Comparison of ENCODE assay signal across 12 mouse cellular contexts in the genomic region with DNA sequence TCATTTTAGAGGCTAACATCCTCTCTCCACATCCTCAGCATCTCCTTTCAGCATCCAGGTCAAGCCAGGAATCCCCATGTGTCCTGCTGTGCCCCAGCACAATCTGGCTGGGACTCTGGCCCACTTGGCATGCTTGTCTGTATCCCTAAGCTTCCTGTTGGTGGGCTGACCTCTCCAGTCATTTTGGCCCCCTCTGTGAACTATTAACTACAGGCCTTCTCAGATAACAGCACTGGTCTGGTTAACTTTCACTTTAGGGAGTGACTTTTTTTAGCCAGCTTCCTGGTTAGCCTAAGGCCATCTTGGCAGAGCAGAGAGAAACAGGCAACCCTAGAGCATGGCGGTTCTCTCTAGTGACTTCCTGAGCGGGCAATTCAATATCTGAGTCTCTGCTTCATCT.
DNase-seq lines count a peak whose midpoint lies in the region; TF ChIP-seq lines count a peak whose summit lies in the region.
"Had no signal": no experiment of that assay in that cellular context is flagged by ENCODE, and none has a peak within 500 bp of the region (broad histone marks: within the 10 kb centered on the region; RNA-seq: fewer than 3 reads in every experiment).

No protein-coding gene starts in this region.

- peaks cover 5 to 6% of the 10 kb centered on the region in 2 experiments; a peak in 3 of 4 replicates for H3K4me1 ChIP-seq in CH12.LX (ENCODE audit: control insufficient read depth in 1 of 2, insufficient read depth in 2 of 2)

- no peak for TF ChIP-seq EP300 in CH12.LX (IDR thresholded peaks at IDR 0.05; ENCODE audit: low read length)

- TF ChIP-seq POLR2A in CH12.LX (IDR thresholded peaks at IDR 0.05; ENCODE audit: low read depth, low read length): no peak

- H3K27ac ChIP-seq in CH12.LX (ENCODE audit: insufficient read depth, low read depth): no peak overlapping the region
- H3K27ac ChIP-seq: forebrain, embryonic 15.5 days; heart, embryonic 15.5 days; layer of hippocampus, adult 2 months; limb, embryonic 10.5 days had no signal

- in situ Hi-C loops in CH12.LX (cut with MboI; ENCODE audit: low pct_ligation_motif_present, low pct_unique_long_range_greater_than_20kb, low sequenced_read_pairs): no loop called here

- H3K9ac ChIP-seq in CH12.LX (ENCODE audit: insufficient read depth, low read depth): no peak overlapping the region
- H3K9ac ChIP-seq: forebrain, embryonic 15.5 days; heart, embryonic 15.5 days had no signal

- H3K27me3 ChIP-seq in CH12.LX (replicated peaks): no peaks in the 10 kb centered on the region
- H3K27me3 ChIP-seq: forebrain, embryonic 15.5 days; heart, embryonic 15.5 days had no signal

- no peak for TF ChIP-seq RAD21 in CH12.LX (IDR thresholded peaks at IDR 0.05; ENCODE audit: low read depth, low read length)

- dilution Hi-C loops in CH12.LX (cut with MboI; ENCODE audit: extremely low pct_ligation_motif_present, extremely low pct_unique_long_range_greater_than_20kb, low sequenced_read_pairs): no loop called here

- peak; percentile 45 for DNase-seq in cerebellum, adult 9-10 months
- no peak for DNase-seq in cerebellum, postnatal 36 days
- DNase-seq in CH12.LX (ENCODE audit: extremely low read depth): no peak
- peak; percentile 35 for DNase-seq in gastrocnemius, postnatal 25 days
- DNase-seq in kidney, postnatal 25 days: peak; percentile 29 to 68
- no peak for DNase-seq in embryo, embryonic 11 days
- DNase-seq in testis, postnatal 10 days (ENCODE audit: low spot score): no peak
- no peak for DNase-seq in layer of hippocampus, postnatal 25 days (ENCODE audit: extremely low spot score in 1 of 2, low spot score in 1 of 2)

- H3K36me3 ChIP-seq in CH12.LX (replicated peaks in 1 of 2; ENCODE audit: control insufficient read depth in 1 of 2, insufficient read depth in 1 of 2, low read length in 1 of 2): peaks cover 0 to 6% of the 10 kb centered on the region in 2 experiments
- H3K36me3 ChIP-seq: heart, embryonic 15.5 days had no signal

- no peak for TF ChIP-seq CTCF in CH12.LX (conservative IDR thresholded peaks at IDR 0.05 in 1 of 2, IDR thresholded peaks at IDR 0.05 in 1 of 2; ENCODE audit: low read depth in 2 of 2, low read length in 2 of 2)

- H3K4me2 ChIP-seq in CH12.LX (ENCODE audit: insufficient read depth, low read depth, poor library complexity, severe bottlenecking): no peak overlapping the region
- H3K4me2 ChIP-seq: forebrain, embryonic 15.5 days; heart, embryonic 15.5 days had no signal

- no peaks in the 10 kb centered on the region for H3K79me2 ChIP-seq in CH12.LX (replicated peaks; ENCODE audit: control insufficient read depth, extremely low read depth, insufficient read depth, poor library complexity, severe bottlenecking)

- H3K9me3 ChIP-seq in CH12.LX (replicated peaks; ENCODE audit: low read length): no peaks in the 10 kb centered on the region
- H3K9me3 ChIP-seq: forebrain, embryonic 15.5 days; heart, embryonic 15.5 days; limb, embryonic 10.5 days had no signal

- H3K4me3 ChIP-seq in CH12.LX (replicated peaks in 1 of 3; ENCODE audit: low read depth in 2 of 3, low read length in 2 of 3, poor library complexity in 1 of 3): no peak overlapping the region
- H3K4me3 ChIP-seq: forebrain, embryonic 15.5 days; heart, embryonic 15.5 days; layer of hippocampus, adult 2 months; limb, embryonic 10.5 days had no signal

TF ChIP-seq in CH12.LX, 34 proteins besides CTCF, POLR2A, EP300 and RAD21:
- TF ChIP-seq TBP (conservative IDR thresholded peaks at IDR 0.05; ENCODE audit: low read depth, low read length): no peak
- 0 out of 2 replicates have a peak, but pooled peaks have one; percentile 12 for TF ChIP-seq ELF1 (IDR thresholded peaks at IDR 0.05; ENCODE audit: low read depth, low read length)
- no peak for TF ChIP-seq KAT2A (IDR thresholded peaks at IDR 0.05; ENCODE audit: insufficient replicate concordance, low read length)
- TF ChIP-seq IRF4 (IDR thresholded peaks at IDR 0.05; ENCODE audit: low read depth, low read length): no peak
- no peak for TF ChIP-seq MYC (IDR thresholded peaks at IDR 0.05; ENCODE audit: low read depth, low read length)
- no peak for TF ChIP-seq E2F4 (IDR thresholded peaks at IDR 0.05; ENCODE audit: insufficient replicate concordance, low read depth, low read length)
- TF ChIP-seq CHD2 (IDR thresholded peaks at IDR 0.05; ENCODE audit: low read length): no peak
- no peak for TF ChIP-seq HCFC1 (IDR thresholded peaks at IDR 0.05; ENCODE audit: low read depth, low read length)
TF ChIP-seq in CH12.LX: peak in this region for 1.

Comparison
In these comparisons a context has a peak if more than half of its experiments do, and no peak if none do; other contexts are left out.
1. DNase-seq: peak in cerebellum, adult 9-10 months (single experiment), gastrocnemius, postnatal 25 days (single experiment) and kidney, postnatal 25 days (2 of 2); none in cerebellum, postnatal 36 days (0 of 2), CH12.LX (single experiment), embryo, embryonic 11 days (single experiment), testis, postnatal 10 days (single experiment) and layer of hippocampus, postnatal 25 days (0 of 2).